Mouse (Mus musculus): Measurements from ENCODE around the gene Zfp658. TPM values are rescaled to one million over a fixed set of nuclear protein-coding genes. Genes with fewer than 3 reads are reported as not detected.

Zfp658 gene
- polyA plus RNA-seq (2016; fragmentation: Nextera tagmentation; extraction: Ambion mirVana): 8.4 and 9.6 TPM in 2 replicates

- under 1% methylated on average over 27 of the region's 27 CpGs for WGBS
- peak; percentile 92 for ATAC-seq (ENCODE audit: low FRiP score)
- Histone ChIP-seq H3K36me3 (peaks cover 22% of the 10 kb centered on the region), H3K9me3 (replicated peaks) (no peaks in the 10 kb centered on the region), H3K27ac (peak within 1 kb of the TSS; percentile 89), H3K27me3 (no peaks in the 10 kb centered on the region), H3K4me2 (replicated peaks) (peak within 1 kb of the TSS; percentile 64), H3K4me1 (peaks cover 18% of the 10 kb centered on the region), H3K4me3 (peak within 1 kb of the TSS; percentile 66), H3K9ac (peak within 1 kb of the TSS; percentile 81)
These were observed at the start of gene Zfp658 for GRCm38 (mm10) chr7:43562006-43562633. Gene Zfp658 (plus strand): TSS chr7:43562256.

- Histone ChIP-seq H3K4me3 (no peak overlapping the region), H3K27me3 (no peaks in the 10 kb centered on the region), H3K9me3 (replicated peaks) (no peaks in the 10 kb centered on the region), H3K27ac (no peak overlapping the region), H3K36me3 (no peaks in the 10 kb centered on the region), H3K4me1 (no peaks in the 10 kb centered on the region), H3K9ac (no peak overlapping the region), H3K4me2 (replicated peaks) (no peak overlapping the region)
- no peak for ATAC-seq (ENCODE audit: low FRiP score)
- WGBS: 72% methylated on average over 4 of the region's 4 CpGs
These were observed 49.5 kb upstream of the Zfp658 start for GRCm38 (mm10) chr7:43512519-43512918.

GRCm38 (mm10) chr7:43515076-43515475 is 47.0 kb upstream of the Zfp658 start:
- Histone ChIP-seq H3K4me3 (no peak overlapping the region), H3K4me1 (no peaks in the 10 kb centered on the region), H3K4me2 (replicated peaks) (no peak overlapping the region), H3K9me3 (replicated peaks) (no peaks in the 10 kb centered on the region), H3K9ac (no peak overlapping the region), H3K36me3 (no peaks in the 10 kb centered on the region), H3K27me3 (no peaks in the 10 kb centered on the region), H3K27ac (no peak overlapping the region)
- 80% methylated on average over 5 of the region's 5 CpGs for WGBS
- ATAC-seq (ENCODE audit: low FRiP score): no peak

- Histone ChIP-seq H3K36me3 (no peaks in the 10 kb centered on the region), H3K4me2 (replicated peaks) (no peak overlapping the region), H3K27me3 (no peaks in the 10 kb centered on the region), H3K4me3 (no peak overlapping the region), H3K4me1 (no peaks in the 10 kb centered on the region), H3K27ac (no peak overlapping the region), H3K9me3 (replicated peaks) (no peaks in the 10 kb centered on the region), H3K9ac (no peak overlapping the region)
- ATAC-seq (ENCODE audit: low FRiP score): no peak
- WGBS: 88% methylated on average over 15 of the region's 15 CpGs
These were observed 43.7 kb upstream of the Zfp658 start for GRCm38 (mm10) chr7:43518341-43518740.

- no peaks in the 10 kb centered on the region for H3K27me3 ChIP-seq
- no peak overlapping the region for H3K9ac ChIP-seq
- 79% methylated on average over 2 of the region's 2 CpGs for WGBS
These were observed 39.3 kb upstream of the Zfp658 start for GRCm38 (mm10) chr7:43522776-43523175.

GRCm38 (mm10) chr7:43525313-43525712 is 36.7 kb upstream of the Zfp658 start:
- H3K27ac ChIP-seq: no peak overlapping the region
- ATAC-seq (ENCODE audit: low FRiP score): no peak
- no peak overlapping the region for H3K9ac ChIP-seq
- no peaks in the 10 kb centered on the region for H3K4me1 ChIP-seq
- no peak overlapping the region for H3K4me3 ChIP-seq
- no peak overlapping the region for H3K4me2 ChIP-seq (replicated peaks)
- H3K27me3 ChIP-seq: no peaks in the 10 kb centered on the region
- no peaks in the 10 kb centered on the region for H3K36me3 ChIP-seq
- WGBS: 59% methylated on average over 3 of the region's 3 CpGs
- no peaks in the 10 kb centered on the region for H3K9me3 ChIP-seq (replicated peaks)

More at GRCm38 (mm10) chr7:43522776-43523175, 39.3 kb upstream of the Zfp658 start:
- Histone ChIP-seq H3K36me3 (no peaks in the 10 kb centered on the region), H3K4me3 (no peak overlapping the region), H3K9me3 (replicated peaks) (no peaks in the 10 kb centered on the region), H3K4me2 (replicated peaks) (no peak overlapping the region), H3K4me1 (no peaks in the 10 kb centered on the region), H3K27ac (no peak overlapping the region)
- ATAC-seq (ENCODE audit: low FRiP score): no peak

- no peak for ATAC-seq (ENCODE audit: low FRiP score)
- H3K36me3 ChIP-seq: no peaks in the 10 kb centered on the region
These were observed 31.8 kb upstream of the Zfp658 start for GRCm38 (mm10) chr7:43530216-43530785.

GRCm38 (mm10) chr7:43532936-43533505 is 29.0 kb upstream of the Zfp658 start:
- no peaks in the 10 kb centered on the region for H3K4me1 ChIP-seq
- H3K27me3 ChIP-seq: no peaks in the 10 kb centered on the region
- no peak overlapping the region for H3K4me3 ChIP-seq
- H3K9ac ChIP-seq: no peak overlapping the region
- 87% methylated on average over 9 of the region's 9 CpGs for WGBS
- no peak for ATAC-seq (ENCODE audit: low FRiP score)
- H3K27ac ChIP-seq: no peak overlapping the region
- no peaks in the 10 kb centered on the region for H3K36me3 ChIP-seq
- H3K4me2 ChIP-seq (replicated peaks): no peak overlapping the region
- no peaks in the 10 kb centered on the region for H3K9me3 ChIP-seq (replicated peaks)

More at GRCm38 (mm10) chr7:43530216-43530785, 31.8 kb upstream of the Zfp658 start:
- no peak overlapping the region for H3K27ac ChIP-seq
- 67% methylated on average over 8 of the region's 8 CpGs for WGBS
- H3K9ac ChIP-seq: no peak overlapping the region
- H3K4me3 ChIP-seq: no peak overlapping the region
- no peak overlapping the region for H3K4me2 ChIP-seq (replicated peaks)
- no peaks in the 10 kb centered on the region for H3K4me1 ChIP-seq
- no peaks in the 10 kb centered on the region for H3K27me3 ChIP-seq
- no peaks in the 10 kb centered on the region for H3K9me3 ChIP-seq (replicated peaks)

GRCm38 (mm10) chr7:43538524-43538923 is 23.5 kb upstream of the Zfp658 start:
- Histone ChIP-seq H3K27me3 (no peaks in the 10 kb centered on the region), H3K4me1 (no peaks in the 10 kb centered on the region), H3K9ac (no peak overlapping the region), H3K4me2 (replicated peaks) (no peak overlapping the region), H3K27ac (no peak overlapping the region), H3K4me3 (no peak overlapping the region), H3K36me3 (no peaks in the 10 kb centered on the region), H3K9me3 (replicated peaks) (no peaks in the 10 kb centered on the region)
- 71% methylated on average over 4 of the region's 4 CpGs for WGBS
- ATAC-seq (ENCODE audit: low FRiP score): no peak

GRCm38 (mm10) chr7:43544225-43544977 is 17.7 kb upstream of the Zfp658 start, which contains the start of gene Cd33:
Gene Cd33 (minus strand): TSS chr7:43544428.
- whole genome bisulfite sequencing: 85% methylated on average over 7 of the region's 7 CpGs
- no peak for ATAC-seq (ENCODE audit: low FRiP score)

GRCm38 (mm10) chr7:43545656-43546545 is 16.2 kb upstream of the Zfp658 start:
- Histone ChIP-seq H3K27me3 (no peaks in the 10 kb centered on the region), H3K9me3 (replicated peaks) (no peaks in the 10 kb centered on the region), H3K4me2 (replicated peaks) (no peak overlapping the region), H3K9ac (no peak overlapping the region), H3K36me3 (no peaks in the 10 kb centered on the region), H3K4me1 (no peaks in the 10 kb centered on the region), H3K27ac (no peak overlapping the region), H3K4me3 (no peak overlapping the region)
- no peak for ATAC-seq (ENCODE audit: low FRiP score)
- 61% methylated on average over 7 of the region's 7 CpGs for WGBS

More at GRCm38 (mm10) chr7:43544225-43544977, 17.7 kb upstream of the Zfp658 start, which contains the start of gene Cd33:
- Histone ChIP-seq H3K36me3 (no peaks in the 10 kb centered on the region), H3K9ac (no peak within 1 kb of the TSS), H3K9me3 (replicated peaks) (no peaks in the 10 kb centered on the region), H3K4me3 (no peak within 1 kb of the TSS), H3K27me3 (no peaks in the 10 kb centered on the region), H3K4me1 (no peaks in the 10 kb centered on the region), H3K27ac (no peak within 1 kb of the TSS), H3K4me2 (replicated peaks) (no peak within 1 kb of the TSS)
